Mouse (Mus musculus) liver, embryonic 15.5 days (tissue): Measurements from ENCODE around the gene H2-K1. TPM values are rescaled to one million over a fixed set of nuclear protein-coding genes. Genes with fewer than 3 reads are reported as not detected.
A peak's percentile ranks its signal among the peaks of the same experiment; 100 is the strongest.

Experiments used
- ATAC-seq: fragments of 200-750 bp; cut with Nextera tagmentation; 2 replicates; pipeline ENCODE4 v1.8.0; 2017; ENCODE audit warnings: moderate number of reproducible peaks, mild to moderate bottlenecking, moderate library complexity; ENCODE audit not compliant: insufficient read depth
- H3K27ac ChIP-seq: fragments of 300-500 bp; sonication (generic); replicated peaks from 2 replicates; pipeline ENCODE4 v1.5.1; 2015; ENCODE audit warnings: mild to moderate bottlenecking, inconsistent platforms
- H3K27me3 ChIP-seq: fragments of 300-500 bp; sonication (generic); 2 replicates; pipeline ENCODE4 v1.6.1; 2015; ENCODE audit warnings: mild to moderate bottlenecking, inconsistent platforms
- H3K36me3 ChIP-seq: fragments of 300-500 bp; sonication (generic); replicated peaks from 2 replicates; pipeline ENCODE4 v1.6.1; 2015; ENCODE audit warnings: moderate library complexity, mild to moderate bottlenecking, inconsistent platforms
- H3K4me1 ChIP-seq: fragments of 300-500 bp; sonication (generic); replicated peaks from 2 replicates; pipeline ENCODE4 v1.6.1; 2015; ENCODE audit warnings: inconsistent platforms
- H3K4me2 ChIP-seq: fragments of 300-500 bp; sonication (generic); 2 replicates; pipeline ENCODE4 v1.6.1; 2015; ENCODE audit warnings: moderate library complexity, mild to moderate bottlenecking, inconsistent platforms
- H3K4me3 ChIP-seq: fragments of 300-500 bp; sonication (generic); replicated peaks from 2 replicates; pipeline ENCODE4 v1.5.1; 2015; ENCODE audit warnings: mild to moderate bottlenecking, inconsistent platforms
- H3K9ac ChIP-seq: fragments of 300-500 bp; sonication (generic); 2 replicates; pipeline ENCODE4 v1.6.1; 2015; ENCODE audit warnings: moderate library complexity, mild to moderate bottlenecking, inconsistent platforms
- H3K9me3 ChIP-seq: fragments of 300-500 bp; sonication (generic); replicated peaks from 2 replicates; pipeline ENCODE4 v1.6.1; 2016; ENCODE audit warnings: inconsistent platforms
- WGBS: fragments of 180-500 bp; shearing (Covaris S2); methylation state at CpG from one replicate; pipeline ENCODE4 v1.1.7; 2015; ENCODE audit warnings: mixed read lengths; ENCODE audit not compliant: insufficient replicate concordance; 5-methylcytosine and 5-hydroxymethylcytosine counted together
- polyA plus RNA-seq: library from polyadenylated mRNA; unstranded; fragments of >200 nt; fragmentation: Nextera tagmentation; extraction: Ambion mirVana; gene quantifications from 2 replicates; pipeline ENCODE4 v1.2.1, GENCODE M21; 2015

Gene H2-K1
- polyA plus RNA-seq, 1 experiment from 2014 or later: 123 TPM

DNA sequence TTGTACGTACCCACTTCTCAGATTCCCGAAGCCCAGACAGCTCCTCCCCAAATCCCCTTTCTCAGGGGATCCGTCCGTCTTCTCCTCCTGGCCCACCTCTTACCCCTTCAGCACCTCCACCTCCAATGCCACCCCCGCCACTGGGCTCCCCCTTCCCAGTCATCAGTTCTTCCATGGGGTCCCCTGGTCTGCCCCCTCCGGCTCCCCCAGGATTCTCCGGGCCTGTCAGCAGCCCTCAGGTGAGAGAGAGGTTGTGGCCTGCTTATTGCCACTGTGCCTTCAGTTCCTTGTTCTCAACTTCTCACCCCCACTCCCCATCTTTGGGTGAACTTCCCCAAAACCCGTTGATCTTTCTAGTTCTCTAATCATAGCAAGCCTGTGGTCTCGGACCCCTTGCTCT lies 32.7 kb upstream of the H2-K1 start:
- ATAC-seq: no peak
- H3K9ac ChIP-seq: peak overlapping the region; percentile 96
- H3K9me3 ChIP-seq: no peaks in the 10 kb centered on the region
- H3K27me3 ChIP-seq: 0 out of 2 replicates have a peak, but pooled peaks cover 2% of the 10 kb centered on the region
- peak overlapping the region; percentile 98 for H3K4me3 ChIP-seq
- peak overlapping the region; percentile 97 for H3K27ac ChIP-seq
- peaks cover 54% of the 10 kb centered on the region for H3K36me3 ChIP-seq
- peaks cover 55% of the 10 kb centered on the region for H3K4me1 ChIP-seq
- 14% methylated on average over 9 of the region's 9 CpGs for WGBS
- H3K4me2 ChIP-seq: peak overlapping the region; percentile 93

DNA sequence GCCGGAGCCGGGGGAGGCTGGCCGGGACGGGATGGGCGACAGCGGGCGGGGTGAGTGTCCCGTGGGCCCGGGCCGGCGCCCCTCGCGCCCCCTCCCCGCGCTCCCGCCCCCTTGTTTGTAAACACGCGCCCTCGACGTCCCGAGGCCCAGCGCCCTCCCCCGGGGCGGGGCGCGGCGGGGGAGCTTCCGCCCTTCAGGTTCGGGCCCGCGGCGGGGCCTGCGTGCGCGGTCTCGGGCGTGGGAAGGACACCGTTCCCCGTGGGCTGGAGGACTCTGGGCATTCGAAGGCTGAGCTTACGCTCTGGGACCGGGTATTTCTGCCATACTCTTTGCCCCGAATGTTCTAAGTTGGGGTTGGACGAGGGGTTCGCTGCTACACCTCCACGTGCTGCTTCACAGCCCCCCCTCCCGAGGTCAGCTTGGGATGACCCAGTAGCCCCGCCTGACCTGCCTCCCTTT lies 32.1 kb upstream of the H2-K1 start:
- Histone ChIP-seq H3K27ac (peak overlapping the region; percentile 97), H3K36me3 (peaks cover 48% of the 10 kb centered on the region), H3K4me1 (peaks cover 61% of the 10 kb centered on the region), H3K4me3 (peak overlapping the region; percentile 98), H3K9ac (peak overlapping the region; percentile 96), H3K4me2 (peak overlapping the region; percentile 93), H3K27me3 (no peaks in the 10 kb centered on the region), H3K9me3 (no peaks in the 10 kb centered on the region)
- 1% methylated on average over 35 of the region's 48 CpGs for WGBS
- peak; percentile 41 for ATAC-seq

DNA sequence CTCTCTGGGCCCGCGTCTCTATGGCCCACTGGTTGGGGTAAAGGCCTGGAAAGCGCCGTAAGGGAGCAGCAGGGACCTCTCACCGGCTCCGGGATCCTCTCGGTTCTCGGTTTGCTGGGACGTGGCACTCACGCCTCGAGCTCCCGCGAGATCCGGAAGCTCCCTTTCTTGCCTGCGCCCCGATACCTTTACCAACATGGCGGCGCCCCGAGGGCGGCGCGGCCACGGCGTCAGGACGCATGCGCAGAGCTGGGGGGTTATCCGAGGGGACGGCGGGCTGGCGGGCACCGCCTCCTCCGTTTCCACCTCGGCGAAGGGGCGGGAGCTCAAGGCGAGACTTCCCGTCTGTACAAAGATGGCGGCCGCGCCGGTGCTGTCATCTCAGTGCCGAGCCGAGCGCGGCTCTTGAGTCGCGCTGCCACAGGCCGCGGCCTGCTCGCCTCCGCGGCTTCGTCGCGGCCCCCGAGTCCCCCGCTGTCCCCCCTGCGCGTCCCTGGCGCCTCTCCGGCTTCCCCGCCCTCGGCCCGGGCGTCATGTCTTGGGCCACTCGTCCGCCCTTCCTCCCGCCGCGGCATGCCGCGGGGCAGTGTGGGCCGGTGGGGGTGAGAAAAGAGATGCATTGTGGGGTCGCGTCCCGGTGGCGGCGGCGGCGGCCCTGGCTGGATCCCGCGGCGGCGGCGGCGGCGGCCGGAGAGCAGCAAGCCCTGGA lies 31.5 kb upstream of the H2-K1 start, which contains the start of the genes Slc39a7 and Rxrb:
TSS of gene Slc39a7 (minus strand) at position 218 of the 709 bp plus-strand sequence.
TSS of gene Rxrb (plus strand) at position 348 of the 709 bp plus-strand sequence.
- Histone ChIP-seq H3K9ac (peak within 1 kb of the TSS; percentile 96), H3K27me3 (no peaks in the 10 kb centered on the region), H3K27ac (peak within 1 kb of the TSS; percentile 97), H3K36me3 (peaks cover 42% of the 10 kb centered on the region), H3K4me3 (peak within 1 kb of the TSS; percentile 98), H3K4me2 (peak within 1 kb of the TSS; percentile 93), H3K4me1 (peaks cover 67% of the 10 kb centered on the region), H3K9me3 (no peaks in the 10 kb centered on the region)
- WGBS: under 1% methylated on average over 86 of the region's 88 CpGs
- ATAC-seq: peak; percentile 72

DNA sequence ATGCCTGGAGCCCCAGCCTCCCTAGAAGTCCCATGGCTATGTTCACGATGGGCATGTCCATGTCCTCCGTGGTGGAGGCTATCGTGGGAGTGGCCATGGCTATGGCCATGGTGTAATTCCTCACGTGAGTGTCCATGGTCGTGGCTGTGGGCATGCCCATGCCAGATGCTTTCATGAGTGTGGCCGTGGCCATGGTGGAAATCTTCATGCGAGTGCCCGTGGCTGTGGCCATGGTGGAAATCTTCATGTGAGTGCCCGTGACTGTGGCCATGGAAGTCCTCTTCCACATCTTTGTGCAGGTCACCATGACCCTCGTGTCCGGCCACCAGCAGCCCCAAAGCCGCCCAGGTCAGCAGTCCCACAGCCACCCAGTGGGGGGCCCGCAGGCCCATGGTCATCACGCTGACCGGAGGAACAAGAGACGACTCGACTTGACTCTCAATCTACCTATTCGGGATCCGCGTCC lies 30.7 kb upstream of the H2-K1 start:
- Histone ChIP-seq H3K4me1 (peaks cover 71% of the 10 kb centered on the region), H3K36me3 (peaks cover 35% of the 10 kb centered on the region), H3K4me3 (peak overlapping the region; percentile 98), H3K9ac (peak overlapping the region; percentile 82), H3K27me3 (no peaks in the 10 kb centered on the region), H3K9me3 (no peaks in the 10 kb centered on the region), H3K27ac (peak overlapping the region; percentile 97), H3K4me2 (peak overlapping the region; percentile 93)
- WGBS: 3% methylated on average over 20 of the region's 20 CpGs
- ATAC-seq: no peak

DNA sequence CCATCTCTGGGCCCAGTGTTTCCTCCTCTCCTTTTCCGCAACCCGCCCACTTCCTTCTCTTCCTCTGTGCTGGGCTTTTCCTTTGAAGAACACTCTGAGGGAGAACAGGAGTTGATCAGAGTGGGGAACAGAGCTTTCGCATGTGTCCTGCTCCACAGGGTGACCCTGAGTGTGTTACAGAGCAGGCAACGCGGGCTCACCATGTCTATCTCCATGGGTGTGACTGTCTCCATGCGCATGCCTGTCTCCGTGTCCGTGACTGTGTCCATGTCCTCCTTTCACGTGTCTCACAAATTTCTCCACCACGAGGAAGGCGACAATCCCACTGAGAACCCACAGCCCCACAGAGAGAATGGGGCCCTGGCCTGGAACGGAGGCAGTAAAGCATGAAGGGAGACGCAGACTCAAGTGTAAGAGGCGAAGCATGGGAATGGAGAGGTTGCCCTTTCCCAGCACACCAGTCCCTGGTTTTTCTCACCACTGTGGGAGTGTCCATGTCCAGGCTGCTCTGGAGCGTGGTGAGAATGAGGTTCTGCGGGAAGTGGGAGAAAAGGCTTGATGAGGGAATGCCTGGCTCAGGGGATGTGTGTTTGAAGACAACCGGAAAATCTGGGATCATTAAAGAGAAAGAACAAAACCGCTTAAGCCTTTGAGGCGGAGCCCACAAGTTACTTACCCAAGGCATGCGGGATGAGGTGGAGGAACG lies 29.9 kb upstream of the H2-K1 start:
- Histone ChIP-seq H3K27me3 (peaks cover 3% of the 10 kb centered on the region; the same call in 1 of the 2 replicates), H3K36me3 (peaks cover 30% of the 10 kb centered on the region), H3K4me1 (peaks cover 80% of the 10 kb centered on the region), H3K27ac (peak overlapping the region; percentile 97; the same call in 1 of the 2 replicates), H3K4me2 (peak overlapping the region; percentile 93), H3K9ac (peak overlapping the region; percentile 82), H3K9me3 (no peaks in the 10 kb centered on the region), H3K4me3 (peak overlapping the region; percentile 98)
- 77% methylated on average over 21 of the region's 21 CpGs for WGBS
- ATAC-seq: no peak

DNA sequence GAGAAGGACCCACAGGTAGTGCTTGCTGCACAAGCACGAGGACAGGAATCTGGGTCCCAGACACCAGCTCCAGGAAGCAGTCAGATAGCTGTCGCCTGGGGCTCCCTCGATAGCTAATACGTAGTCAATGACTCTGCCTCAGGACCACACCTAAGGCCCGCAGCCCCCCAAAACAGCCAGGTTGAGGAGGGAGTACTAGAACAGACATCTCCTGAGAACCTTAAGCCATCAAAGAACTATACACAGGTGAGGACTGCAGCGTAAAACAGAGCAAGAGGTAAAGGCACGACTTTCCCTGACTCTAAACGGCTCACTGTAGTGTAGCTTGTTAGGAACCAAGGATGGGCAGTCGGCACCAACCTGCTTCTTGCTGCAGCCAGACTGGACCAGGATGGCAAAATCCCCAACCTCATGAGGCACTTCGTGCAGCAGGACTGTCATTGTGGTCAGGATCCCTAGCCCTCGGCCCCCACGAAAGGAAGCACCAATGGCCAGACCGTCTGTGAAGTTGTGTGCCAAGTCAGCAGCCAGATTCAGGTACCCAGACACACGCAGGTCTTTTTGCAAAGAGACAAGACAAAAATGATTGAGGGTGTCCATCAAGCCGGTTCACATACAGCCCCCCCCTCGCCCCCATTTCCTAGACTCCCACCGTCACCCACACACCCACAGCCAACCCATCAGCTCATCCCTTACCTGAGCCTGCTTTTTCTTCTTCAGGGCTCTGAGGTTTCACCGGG lies 29.2 kb upstream of the H2-K1 start:
- Histone ChIP-seq H3K36me3 (peaks cover 26% of the 10 kb centered on the region), H3K4me2 (peak overlapping the region; percentile 93; the same call in 1 of the 2 replicates), H3K4me1 (peaks cover 85% of the 10 kb centered on the region), H3K27ac (0 out of 2 replicates have a peak overlapping the region, but pooled peaks have one; percentile 97), H3K9ac (no peak overlapping the region), H3K27me3 (peaks cover 3% of the 10 kb centered on the region; the same call in 1 of the 2 replicates), H3K4me3 (peak overlapping the region; percentile 98; the same call in 1 of the 2 replicates), H3K9me3 (no peaks in the 10 kb centered on the region)
- no peak for ATAC-seq
- WGBS: 73% methylated on average over 18 of the region's 18 CpGs

DNA sequence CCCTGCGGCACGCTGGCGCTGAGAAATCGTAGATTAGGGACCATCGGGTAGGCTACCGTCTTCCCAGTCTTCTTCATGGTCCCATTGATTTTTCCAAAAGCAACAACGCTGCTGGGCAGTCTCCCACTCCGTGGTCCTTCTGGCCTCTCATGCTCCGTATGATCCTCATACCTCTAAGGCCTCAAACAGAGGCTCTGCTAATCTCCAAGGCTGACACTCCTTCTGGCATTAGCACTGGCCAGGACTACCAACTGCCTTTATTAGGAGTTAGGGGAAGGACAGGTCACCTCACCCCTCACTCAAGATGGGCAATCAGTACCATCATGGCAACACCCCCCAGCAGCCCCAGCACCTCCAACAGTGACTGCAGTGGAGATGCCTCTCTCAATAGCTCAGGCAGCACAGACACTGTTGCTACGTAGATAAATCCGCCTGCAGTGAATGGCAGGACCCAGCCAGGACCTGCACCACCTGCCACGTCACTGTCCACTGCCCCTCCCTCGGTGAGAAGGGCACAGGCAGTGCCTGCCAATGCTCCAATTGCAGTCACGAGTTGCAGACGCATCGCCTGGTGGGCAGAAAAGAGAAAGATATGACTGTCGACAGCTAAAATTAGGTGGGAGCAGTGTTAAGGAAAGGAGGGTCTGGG lies 28.5 kb upstream of the H2-K1 start:
- ATAC-seq: no peak
- peaks cover 3% of the 10 kb centered on the region; the same call in 1 of the 2 replicates for H3K27me3 ChIP-seq
- H3K9ac ChIP-seq: no peak overlapping the region
- 81% methylated on average over 17 of the region's 17 CpGs for WGBS
- peak overlapping the region; percentile 99 for H3K4me2 ChIP-seq
- peaks cover 88% of the 10 kb centered on the region for H3K4me1 ChIP-seq
- H3K27ac ChIP-seq: peak overlapping the region; percentile 81; the same call in 1 of the 2 replicates
- peaks cover 25% of the 10 kb centered on the region for H3K36me3 ChIP-seq
- H3K4me3 ChIP-seq: peak overlapping the region; percentile 75
- H3K9me3 ChIP-seq: no peaks in the 10 kb centered on the region

DNA sequence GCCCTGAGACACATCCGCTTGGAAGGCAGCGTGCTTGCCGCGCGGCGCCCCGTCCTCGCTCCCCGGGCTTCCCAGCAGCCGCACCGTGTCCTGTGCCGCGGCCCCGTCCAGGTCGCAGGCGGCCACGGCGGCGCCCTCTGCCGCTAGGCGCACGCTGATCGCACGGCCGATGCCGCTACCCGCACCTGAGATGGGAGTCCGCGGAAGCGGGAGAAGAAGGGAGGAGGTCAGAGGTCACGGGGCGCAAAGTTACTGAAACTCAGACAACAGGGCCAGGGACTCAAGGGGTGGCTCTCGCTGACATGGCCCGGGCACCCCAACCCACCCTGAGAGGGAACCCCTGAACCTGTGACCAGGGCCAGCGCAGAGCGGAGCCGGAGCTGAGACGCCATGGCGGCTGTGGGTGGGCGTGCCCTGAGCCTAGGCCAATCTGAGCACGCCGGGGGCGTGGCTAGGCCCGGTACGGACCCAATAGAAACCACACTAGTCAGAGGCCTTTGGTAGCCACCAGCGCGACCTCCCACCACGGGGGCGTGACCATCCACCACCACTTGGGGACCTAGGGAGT lies 27.6 kb upstream of the H2-K1 start, which contains the start of gene H2-Ke6:
TSS of gene H2-Ke6 (minus strand) at position 405 of the 568 bp plus-strand sequence.
- under 1% methylated on average over 49 of the region's 49 CpGs for WGBS
- ATAC-seq: peak; percentile 74
- peaks cover 81% of the 10 kb centered on the region for H3K4me1 ChIP-seq

DNA sequence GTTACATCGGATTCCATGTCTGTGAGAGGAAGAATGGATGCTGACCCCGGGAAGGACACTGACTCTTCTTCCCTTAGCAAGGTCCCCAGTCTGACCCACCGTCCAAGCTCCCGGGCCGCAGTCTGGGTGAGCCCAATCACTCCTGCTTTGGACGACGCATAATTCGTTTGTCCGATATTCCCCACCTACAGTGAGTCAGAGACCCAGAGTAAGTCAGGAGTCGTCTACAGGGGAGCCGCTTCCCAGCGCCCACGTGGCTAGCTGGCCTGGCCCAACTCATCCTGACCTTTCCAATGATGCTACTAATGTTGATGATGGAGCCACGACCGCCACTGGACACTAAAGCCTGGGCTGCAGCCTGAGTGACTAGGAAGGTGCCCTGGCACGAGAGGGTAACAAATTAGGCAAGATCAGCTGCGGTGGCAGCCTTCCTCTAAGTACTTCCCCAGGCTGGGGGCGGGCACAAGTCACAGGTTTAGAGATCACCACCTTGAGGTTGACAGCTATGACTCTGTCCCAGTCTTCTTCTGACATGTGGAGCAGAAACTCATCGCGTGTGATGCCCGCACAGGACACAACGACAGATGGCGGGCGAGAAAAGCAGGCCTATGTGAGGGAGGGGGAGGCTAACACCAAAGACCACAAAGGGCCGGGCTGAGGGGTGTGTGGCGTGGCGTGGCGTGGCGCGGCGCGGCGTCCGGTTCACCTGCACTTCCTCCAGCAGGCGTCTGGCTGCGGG lies 26.9 kb upstream of the H2-K1 start:
- Histone ChIP-seq H3K27ac (peak overlapping the region; percentile 81), H3K4me1 (peaks cover 74% of the 10 kb centered on the region), H3K36me3 (peaks cover 35% of the 10 kb centered on the region), H3K9ac (peak overlapping the region; percentile 67), H3K27me3 (peaks cover 3% of the 10 kb centered on the region; the same call in 1 of the 2 replicates), H3K4me2 (peak overlapping the region; percentile 99), H3K4me3 (peak overlapping the region; percentile 75), H3K9me3 (no peaks in the 10 kb centered on the region)
- no peak for ATAC-seq
- WGBS: 12% methylated on average over 36 of the region's 36 CpGs

More for the DNA sequence above, 27.6 kb upstream of the H2-K1 start, which contains the start of gene H2-Ke6:
- Histone ChIP-seq H3K36me3 (peaks cover 29% of the 10 kb centered on the region), H3K9ac (peak within 1 kb of the TSS; percentile 67), H3K27me3 (peaks cover 3% of the 10 kb centered on the region; the same call in 1 of the 2 replicates), H3K4me3 (peak within 1 kb of the TSS; percentile 75), H3K9me3 (no peaks in the 10 kb centered on the region), H3K27ac (peak within 1 kb of the TSS; percentile 81), H3K4me2 (peak within 1 kb of the TSS; percentile 99)
